Mouse (Mus musculus): Measurements from ENCODE around the gene Tnrc6c.

DNA sequence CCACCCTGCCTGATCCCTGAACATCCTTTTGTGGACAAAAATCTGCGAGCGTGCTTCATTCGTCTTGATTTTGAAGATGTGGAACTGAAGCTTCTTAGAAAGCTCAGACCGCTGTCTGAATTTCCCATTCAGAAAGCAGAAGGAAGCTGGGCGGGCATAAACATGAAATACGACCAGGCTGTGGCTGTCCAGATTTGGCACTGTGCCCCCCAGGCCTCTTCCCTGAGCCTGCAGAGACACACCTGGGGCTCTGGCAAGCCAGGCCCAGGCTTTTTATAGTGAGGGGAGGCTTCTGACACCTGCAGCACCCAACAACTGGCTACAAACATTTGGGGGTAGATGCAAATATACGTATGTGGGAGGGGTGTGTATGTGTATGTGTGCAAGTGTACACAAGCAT lies 35.3 kb upstream of the Tnrc6c start:
- TF ChIP-seq CTCF (IDR thresholded peaks at IDR 0.05; ENCODE audit: control insufficient read depth, insufficient read depth, low read length), result no peak
- TF ChIP-seq POLR2A (IDR thresholded peaks at IDR 0.05; ENCODE audit: borderline replicate concordance, control insufficient read depth, low read depth, low read length), result no peak
